ENCODE assay signal across 8 mouse cellular contexts in the genomic region with DNA sequence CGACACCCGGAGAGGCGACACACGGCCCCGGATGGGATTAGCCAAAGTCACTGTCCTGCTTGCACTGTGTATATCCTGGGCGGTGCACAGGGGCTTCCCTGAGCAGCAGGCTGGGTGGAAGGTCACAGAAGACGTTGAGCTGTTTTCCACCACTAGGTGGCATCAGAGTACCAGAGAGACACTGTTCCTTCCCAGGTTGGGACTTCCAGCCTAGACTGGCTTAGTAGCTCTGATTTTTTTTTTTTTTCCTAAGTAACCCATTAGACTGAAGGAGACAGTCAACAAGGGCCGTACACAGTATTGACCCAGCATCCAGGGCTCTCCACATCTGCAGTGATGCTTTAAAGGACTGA.
A peak's percentile ranks its signal among the peaks of the same experiment; 100 is the strongest.
DNase-seq lines count a peak whose midpoint lies in the region; ATAC-seq and TF ChIP-seq lines count a peak whose summit lies in the region.

No protein-coding gene starts in this region.

- H3K4me3 ChIP-seq in MEL (ENCODE audit: control insufficient read depth in 1 of 2, insufficient read depth in 1 of 2, low read depth in 2 of 2, low read length in 2 of 2): no peak overlapping the region
- no peak overlapping the region for H3K4me3 ChIP-seq in forebrain, embryonic 15.5 days
- no peak overlapping the region for H3K4me3 ChIP-seq in lung, embryonic 14.5 days (ENCODE audit: low read depth, low read length)

- no peaks in the 10 kb centered on the region for H3K27me3 ChIP-seq in MEL (ENCODE audit: control insufficient read depth in 1 of 2, insufficient read depth in 2 of 2, low read length in 2 of 2)
- H3K27me3 ChIP-seq in forebrain, embryonic 15.5 days: no peaks in the 10 kb centered on the region
- no peaks in the 10 kb centered on the region for H3K27me3 ChIP-seq in lung, embryonic 14.5 days (ENCODE audit: insufficient read depth, low read length)

- 27% methylated on average over 8 of the region's 8 CpGs for WGBS in forebrain, embryonic 15.5 days
- WGBS in lung, embryonic 14.5 days: 17% methylated on average over 8 of the region's 8 CpGs

- H3K9ac ChIP-seq in MEL (ENCODE audit: control insufficient read depth, low read depth, low read length, poor library complexity, severe bottlenecking): no peak overlapping the region
- H3K9ac ChIP-seq in forebrain, embryonic 15.5 days (replicated peaks): no peak overlapping the region
- H3K9ac ChIP-seq in lung, embryonic 14.5 days: no peak overlapping the region

- H3K79me2 ChIP-seq in MEL (ENCODE audit: control insufficient read depth, insufficient read depth, low read length, poor library complexity): no peaks in the 10 kb centered on the region

- no peak for TF ChIP-seq EP300 in MEL (IDR thresholded peaks at IDR 0.05; ENCODE audit: low read depth in 1 of 2, low read length in 2 of 2)

- H3K4me2 ChIP-seq in forebrain, embryonic 15.5 days (replicated peaks): no peak overlapping the region
- H3K4me2 ChIP-seq in lung, embryonic 14.5 days: peak overlapping the region; percentile 33; the same call in 1 of the 2 replicates

- DNase-seq in MEL (ENCODE audit: low read depth, low spot score): peak; percentile 70
- DNase-seq in cerebellum, adult 11 months: peak; percentile 67
- DNase-seq in layer of hippocampus, adult 8-10 months (ENCODE audit: low spot score in 2 of 2): peak; percentile 50 to 66
- peak; percentile 96 for DNase-seq in lung, embryonic 14.5 days
- peak; percentile 32 for DNase-seq in ovary, adult 18-20 months (ENCODE audit: low spot score)
- DNase-seq in thymus, postnatal 10 days (ENCODE audit: low spot score in 2 of 2): peak; percentile 35 to 76

- H3K27ac ChIP-seq in MEL (ENCODE audit: control insufficient read depth, low read depth, low read length): no peak overlapping the region
- H3K27ac ChIP-seq in forebrain, embryonic 15.5 days (replicated peaks): no peak overlapping the region
- H3K27ac ChIP-seq in lung, embryonic 14.5 days (ENCODE audit: low read depth): no peak overlapping the region

- peaks cover 0 to 10% of the 10 kb centered on the region in 2 experiments; a peak in 1 of 4 replicates for H3K4me1 ChIP-seq in MEL (ENCODE audit: control insufficient read depth in 1 of 2, insufficient read depth in 2 of 2, low read length in 2 of 2)
- H3K4me1 ChIP-seq in forebrain, embryonic 15.5 days: no peaks in the 10 kb centered on the region
- H3K4me1 ChIP-seq in lung, embryonic 14.5 days (ENCODE audit: insufficient read depth): no peaks in the 10 kb centered on the region

- H3K36me3 ChIP-seq in MEL (ENCODE audit: control insufficient read depth in 1 of 2, insufficient read depth in 2 of 2, low read length in 2 of 2): peaks cover 11 to 17% of the 10 kb centered on the region in 2 experiments
- H3K36me3 ChIP-seq in forebrain, embryonic 15.5 days: peaks cover 8% of the 10 kb centered on the region; the same call in 1 of the 2 replicates
- peaks cover 27% of the 10 kb centered on the region; the same call in 1 of the 2 replicates for H3K36me3 ChIP-seq in lung, embryonic 14.5 days (ENCODE audit: insufficient read depth)

- ATAC-seq in forebrain, embryonic 15.5 days (replicated peaks): peak; percentile 77
- ATAC-seq in hematopoietic stem cell, adult 5-6 weeks (replicated peaks in 1 of 2; ENCODE audit: insufficient read depth in 1 of 2, low FRiP score in 2 of 2, low TSS enrichment in 1 of 2, low read depth in 1 of 2, poor library complexity in 2 of 2, severe bottlenecking in 2 of 2): peak; percentile 75 to 77
- peak; percentile 88 for ATAC-seq in lung, embryonic 14.5 days (ENCODE audit: insufficient read depth)

- no peaks in the 10 kb centered on the region for H3K9me3 ChIP-seq in MEL (replicated peaks; ENCODE audit: insufficient read depth, low read length)
- no peaks in the 10 kb centered on the region for H3K9me3 ChIP-seq in forebrain, embryonic 15.5 days
- no peaks in the 10 kb centered on the region for H3K9me3 ChIP-seq in lung, embryonic 14.5 days (ENCODE audit: low read depth, low read length)

- TF ChIP-seq POLR2A in MEL (IDR thresholded peaks at IDR 0.05; ENCODE audit: control insufficient read depth in 1 of 2, insufficient read depth in 1 of 2, low read depth in 1 of 2, low read length in 2 of 2, poor library complexity in 1 of 2): no peak

- TF ChIP-seq RAD21 in MEL (IDR thresholded peaks at IDR 0.05; ENCODE audit: low read depth, low read length): peak; percentile 77

- peak; percentile 76 to 90 (median 90) for TF ChIP-seq CTCF in MEL (IDR thresholded peaks at IDR 0.05 in 2 of 3, conservative IDR thresholded peaks at IDR 0.05 in 1 of 3; ENCODE audit: control insufficient read depth in 1 of 3, insufficient read depth in 1 of 3, low read depth in 2 of 3, low read length in 3 of 3, poor library complexity in 1 of 3, severe bottlenecking in 1 of 3)
- TF ChIP-seq CTCF in lung, embryonic 14.5 days (IDR thresholded peaks at IDR 0.05; ENCODE audit: low read depth): peak; percentile 94

TF ChIP-seq in MEL, 35 proteins besides CTCF, POLR2A, EP300 and RAD21:
- TF ChIP-seq USF2 (IDR thresholded peaks at IDR 0.05; ENCODE audit: borderline replicate concordance in 1 of 2, insufficient read depth in 1 of 2, low read depth in 1 of 2, low read length in 2 of 2) (no peak), SMC3 (IDR thresholded peaks at IDR 0.05; ENCODE audit: low read depth, low read length) (peak; percentile 75), ZC3H11A (IDR thresholded peaks at IDR 0.05; ENCODE audit: low read depth, low read length) (peak; percentile 63), RCOR1 (IDR thresholded peaks at IDR 0.05; ENCODE audit: low read depth, low read length) (no peak), MAFK (IDR thresholded peaks at IDR 0.05; ENCODE audit: borderline replicate concordance, low read depth, low read length) (no peak), ZNF384 (IDR thresholded peaks at IDR 0.05; ENCODE audit: low read depth, low read length) (peak; percentile 79), SIN3A (IDR thresholded peaks at IDR 0.05; ENCODE audit: low read length) (peak; percentile 36; the same call in 1 of the 2 replicates), UBTF (IDR thresholded peaks at IDR 0.05; ENCODE audit: borderline replicate concordance, insufficient read depth, low read depth, low read length) (no peak)

Comparison
In these comparisons a context has a peak if more than half of its experiments do, and no peak if none do; other contexts are left out.
1. DNase-seq: peak in every context shown above with its lines; median percentile 96 in lung, embryonic 14.5 days; 70 in MEL; 67 in cerebellum, adult 11 months; 58 in layer of hippocampus, adult 8-10 months; 56 in thymus, postnatal 10 days; 32 in ovary, adult 18-20 months.